Mouse (Mus musculus) brain, embryonic 14.5 days (tissue): ENCODE measurements at regions not wholly inside any gene's neighbourhood (a gene's known extent, or its start where the extent isn't known, plus 50 kb on each side); places are given as distances from the start of the nearest gene placed in this dataset.

Source experiments
- CTCF ChIP-seq: fragments of 200-500 bp; IDR thresholded peaks from 2 replicates; pipeline ENCODE4 v1.5.1; 2012; ENCODE audit warnings: inconsistent platforms, mild to moderate bottlenecking, moderate library complexity, borderline replicate concordance; ENCODE audit not compliant: insufficient read depth, insufficient read length; ENCODE audit errors: extremely low read depth
- POLR2A ChIP-seq: fragments of 200-500 bp; IDR thresholded peaks from 2 replicates; pipeline ENCODE4 v1.6.1; 2012; ENCODE audit warnings: mild to moderate bottlenecking, inconsistent platforms, borderline replicate concordance; ENCODE audit not compliant: poor library complexity, insufficient read depth, insufficient read length, severe bottlenecking; ENCODE audit errors: extremely low read depth

GRCm38 (mm10) chr1:105923001-105923400, 67.2 kb upstream of the Zcchc2 start:
- TF ChIP-seq POLR2A (no peak), CTCF (no peak)
